Mouse (Mus musculus) hindbrain, embryonic 15.5 days (tissue): ENCODE measurements at regions not wholly inside any gene's neighbourhood (a gene's known extent, or its start where the extent isn't known, plus 50 kb on each side); places are given as distances from the start of the nearest gene placed in this dataset.
A peak's percentile ranks its signal among the peaks of the same experiment; 100 is the strongest.

Experiments
- ATAC-seq: fragments of 200-750 bp; cut with Nextera tagmentation; 2 replicates; pipeline ENCODE4 v1.8.0; 2017; ENCODE audit warnings: low read depth, moderate number of reproducible peaks, moderate TSS enrichment; ENCODE audit not compliant: low FRiP score
- H3K27ac ChIP-seq: fragments of 300-500 bp; sonication (generic); replicated peaks from 2 replicates; pipeline ENCODE4 v1.5.1; 2015; ENCODE audit warnings: mild to moderate bottlenecking, inconsistent platforms
- H3K27me3 ChIP-seq: fragments of 300-500 bp; sonication (generic); 2 replicates; pipeline ENCODE4 v1.6.1; 2015; ENCODE audit warnings: control low read depth, inconsistent platforms
- H3K36me3 ChIP-seq: fragments of 300-500 bp; sonication (generic); 2 replicates; pipeline ENCODE4 v1.6.1; 2015; ENCODE audit warnings: control low read depth, inconsistent platforms
- H3K4me1 ChIP-seq: fragments of 300-500 bp; sonication (generic); replicated peaks from 2 replicates; pipeline ENCODE4 v1.6.1; 2015; ENCODE audit warnings: control low read depth, inconsistent platforms
- H3K4me2 ChIP-seq: fragments of 300-500 bp; sonication (generic); 2 replicates; pipeline ENCODE4 v1.6.1; 2015; ENCODE audit warnings: moderate library complexity, mild to moderate bottlenecking, inconsistent platforms
- H3K4me3 ChIP-seq: fragments of 300-500 bp; sonication (generic); 2 replicates; pipeline ENCODE4 v1.5.1; 2015; ENCODE audit warnings: mild to moderate bottlenecking, inconsistent platforms
- H3K9ac ChIP-seq: fragments of 300-500 bp; sonication (generic); 2 replicates; pipeline ENCODE4 v1.6.1; 2015; ENCODE audit warnings: inconsistent platforms
- H3K9me3 ChIP-seq: fragments of 300-500 bp; sonication (generic); 2 replicates; pipeline ENCODE4 v1.6.1; 2016; ENCODE audit warnings: control low read depth, inconsistent platforms
- WGBS: fragments of 180-500 bp; shearing (Covaris S2); methylation state at CpG from one replicate; pipeline ENCODE4 v1.1.7; 2015; 5-methylcytosine and 5-hydroxymethylcytosine counted together

DNA sequence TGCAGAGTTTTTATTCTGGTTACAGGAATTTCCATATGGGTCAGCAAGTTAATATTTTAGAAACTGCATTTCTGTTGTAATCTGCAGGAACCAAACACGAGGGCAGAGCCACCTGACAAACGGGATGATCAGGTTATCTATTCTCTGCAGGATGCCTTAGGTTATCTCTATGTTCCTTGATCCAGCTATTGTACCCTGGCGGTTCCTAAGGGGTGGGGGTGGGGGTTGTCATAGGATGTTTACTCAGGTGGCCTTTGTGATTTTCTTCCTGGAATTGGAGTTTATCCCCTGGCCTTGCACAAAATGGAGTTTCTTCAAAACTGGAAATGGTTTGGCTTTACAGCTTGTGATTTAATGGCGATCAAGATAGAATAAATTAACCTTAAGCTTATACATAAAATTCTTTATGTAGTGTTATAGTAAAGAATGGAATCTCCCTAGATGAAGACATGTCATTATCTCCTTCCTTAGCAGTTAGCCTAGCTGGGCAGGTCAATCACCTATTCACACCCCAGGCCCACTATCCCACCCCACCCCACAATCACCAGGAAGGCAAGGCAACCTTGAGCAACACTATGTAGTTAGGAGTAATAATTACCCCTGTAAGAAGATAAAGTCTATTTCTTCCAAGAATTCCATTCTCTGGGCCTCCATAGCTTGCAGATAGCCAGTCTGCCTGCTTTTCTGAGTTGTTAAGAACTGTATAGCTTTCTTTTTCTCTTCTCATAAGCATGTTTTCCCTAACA lies 192.3 kb upstream of the B430218F22Rik start:
- H3K4me1 ChIP-seq, result no peaks in the 10 kb centered on the region
- no peak overlapping the region for H3K4me2 ChIP-seq
- H3K36me3 ChIP-seq, result no peaks in the 10 kb centered on the region
- H3K9me3 ChIP-seq, result no peaks in the 10 kb centered on the region
- WGBS, result 70% methylated on average over 4 of the region's 4 CpGs
- H3K27me3 ChIP-seq, result no peaks in the 10 kb centered on the region
- no peak overlapping the region for H3K27ac ChIP-seq
- H3K4me3 ChIP-seq, result no peak overlapping the region
- no peak for ATAC-seq
- no peak overlapping the region for H3K9ac ChIP-seq

GRCm38 (mm10) chr13:118208146-118208545 lies 178.3 kb upstream of the B430218F22Rik start:
- H3K4me3 ChIP-seq, result no peak overlapping the region
- no peak overlapping the region for H3K9ac ChIP-seq
- H3K27ac ChIP-seq, result no peak overlapping the region
- H3K4me1 ChIP-seq, result no peaks in the 10 kb centered on the region
- H3K4me2 ChIP-seq, result no peak overlapping the region
- no peaks in the 10 kb centered on the region for H3K27me3 ChIP-seq
- no peaks in the 10 kb centered on the region for H3K9me3 ChIP-seq
- H3K36me3 ChIP-seq, result no peaks in the 10 kb centered on the region
- no peak for ATAC-seq

- Histone ChIP-seq H3K9ac (no peak overlapping the region), H3K4me1 (no peaks in the 10 kb centered on the region), H3K4me3 (no peak overlapping the region), H3K36me3 (no peaks in the 10 kb centered on the region), H3K27ac (no peak overlapping the region), H3K9me3 (no peaks in the 10 kb centered on the region), H3K27me3 (no peaks in the 10 kb centered on the region), H3K4me2 (no peak overlapping the region)
- WGBS, result 27% methylated on average over 3 of the region's 3 CpGs
- no peak for ATAC-seq
Measured at GRCm38 (mm10) chr13:118227354-118227753, 159.1 kb upstream of the B430218F22Rik start.

DNA sequence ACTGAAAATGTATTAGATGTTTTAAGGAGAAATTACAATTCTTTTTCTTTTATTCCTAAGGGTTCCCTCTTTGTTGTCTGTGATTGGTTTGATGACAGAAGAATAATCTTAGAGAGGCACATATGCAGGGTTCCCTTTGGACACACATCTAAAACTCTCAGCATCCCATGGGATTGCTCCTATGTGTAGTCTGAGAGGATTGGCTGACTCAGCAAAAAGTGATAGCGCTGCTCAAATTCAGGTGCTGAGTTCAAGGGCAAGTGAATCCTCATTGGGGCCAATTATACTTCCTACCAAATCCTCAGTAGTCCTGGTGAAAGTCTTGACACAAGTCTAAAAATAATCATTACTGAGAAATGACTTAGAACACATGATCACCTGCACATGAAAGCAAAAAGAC lies 148.5 kb upstream of the B430218F22Rik start:
- WGBS, result 81% methylated on average over 1 of the region's 1 CpGs
- Histone ChIP-seq H3K4me3 (no peak overlapping the region), H3K4me2 (no peak overlapping the region), H3K9me3 (no peaks in the 10 kb centered on the region), H3K27me3 (no peaks in the 10 kb centered on the region), H3K27ac (no peak overlapping the region), H3K4me1 (no peaks in the 10 kb centered on the region), H3K36me3 (no peaks in the 10 kb centered on the region), H3K9ac (no peak overlapping the region)
- no peak for ATAC-seq

DNA sequence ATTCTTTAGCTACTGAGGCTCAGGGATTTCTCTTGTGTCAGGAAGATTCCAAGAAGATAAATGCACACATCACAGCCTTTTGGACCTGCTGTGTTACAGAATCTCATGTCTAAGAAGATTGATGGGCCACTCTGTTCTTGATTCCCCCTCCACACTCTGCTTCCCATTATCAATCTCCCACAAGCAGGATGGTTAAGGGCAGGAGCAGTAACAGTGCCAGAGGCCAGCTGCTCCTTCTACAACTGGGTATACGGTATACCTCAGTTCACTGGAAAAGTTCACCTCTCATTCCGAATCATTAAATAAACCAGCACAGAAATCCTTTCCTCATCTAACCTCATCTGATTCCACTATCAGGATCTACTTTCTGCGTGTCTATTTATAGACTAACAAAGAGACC lies 141.8 kb upstream of the B430218F22Rik start:
- no peaks in the 10 kb centered on the region for H3K9me3 ChIP-seq
- no peak overlapping the region for H3K9ac ChIP-seq
- H3K27ac ChIP-seq, result no peak overlapping the region
- no peak overlapping the region for H3K4me2 ChIP-seq
- peak; percentile 71; the same call in 1 of the 2 replicates for ATAC-seq
- 78% methylated on average over 3 of the region's 3 CpGs for WGBS
- no peaks in the 10 kb centered on the region for H3K27me3 ChIP-seq
- no peaks in the 10 kb centered on the region for H3K36me3 ChIP-seq
- H3K4me1 ChIP-seq, result no peaks in the 10 kb centered on the region
- no peak overlapping the region for H3K4me3 ChIP-seq

DNA sequence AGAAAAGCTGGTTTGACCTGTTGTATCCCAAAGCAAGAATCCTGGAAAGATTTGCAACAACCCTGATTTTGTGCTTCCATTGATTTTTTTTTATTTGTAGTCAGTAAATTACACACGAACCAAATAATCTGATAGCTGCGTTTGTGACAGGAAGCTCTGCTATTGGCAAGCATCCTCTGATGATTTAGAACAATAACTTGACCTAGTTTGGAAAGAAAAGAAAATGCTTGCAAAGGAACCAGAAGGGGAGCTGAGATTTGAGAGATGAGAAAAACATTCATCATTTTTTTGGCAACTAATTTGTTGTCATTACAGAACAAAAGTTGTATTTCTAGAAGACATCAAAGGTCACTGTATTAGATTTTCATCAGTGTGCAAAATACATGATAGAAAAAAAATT lies 140.9 kb upstream of the B430218F22Rik start:
- Histone ChIP-seq H3K4me1 (no peaks in the 10 kb centered on the region), H3K27me3 (no peaks in the 10 kb centered on the region), H3K9me3 (no peaks in the 10 kb centered on the region), H3K4me3 (no peak overlapping the region), H3K4me2 (no peak overlapping the region), H3K9ac (no peak overlapping the region), H3K27ac (no peak overlapping the region), H3K36me3 (no peaks in the 10 kb centered on the region)
- 64% methylated on average over 2 of the region's 2 CpGs for WGBS
- ATAC-seq, result no peak

- Histone ChIP-seq H3K36me3 (no peaks in the 10 kb centered on the region), H3K4me1 (no peaks in the 10 kb centered on the region), H3K4me2 (no peak overlapping the region), H3K9me3 (no peaks in the 10 kb centered on the region), H3K4me3 (no peak overlapping the region), H3K27ac (no peak overlapping the region), H3K27me3 (no peaks in the 10 kb centered on the region), H3K9ac (no peak overlapping the region)
- 62% methylated on average over 4 of the region's 4 CpGs for whole genome bisulfite sequencing
- no peak for ATAC-seq
Measured at GRCm38 (mm10) chr13:118259606-118260005, 126.8 kb upstream of the B430218F22Rik start.

- ATAC-seq, result no peak
- H3K36me3 ChIP-seq, result no peaks in the 10 kb centered on the region
- no peak overlapping the region for H3K9ac ChIP-seq
- H3K27ac ChIP-seq, result no peak overlapping the region
- H3K27me3 ChIP-seq, result no peaks in the 10 kb centered on the region
- no peaks in the 10 kb centered on the region for H3K9me3 ChIP-seq
- H3K4me1 ChIP-seq, result no peaks in the 10 kb centered on the region
- 41% methylated on average over 4 of the region's 4 CpGs for WGBS
- no peak overlapping the region for H3K4me3 ChIP-seq
- no peak overlapping the region for H3K4me2 ChIP-seq
Measured at GRCm38 (mm10) chr13:118262971-118263370, 123.5 kb upstream of the B430218F22Rik start.

DNA sequence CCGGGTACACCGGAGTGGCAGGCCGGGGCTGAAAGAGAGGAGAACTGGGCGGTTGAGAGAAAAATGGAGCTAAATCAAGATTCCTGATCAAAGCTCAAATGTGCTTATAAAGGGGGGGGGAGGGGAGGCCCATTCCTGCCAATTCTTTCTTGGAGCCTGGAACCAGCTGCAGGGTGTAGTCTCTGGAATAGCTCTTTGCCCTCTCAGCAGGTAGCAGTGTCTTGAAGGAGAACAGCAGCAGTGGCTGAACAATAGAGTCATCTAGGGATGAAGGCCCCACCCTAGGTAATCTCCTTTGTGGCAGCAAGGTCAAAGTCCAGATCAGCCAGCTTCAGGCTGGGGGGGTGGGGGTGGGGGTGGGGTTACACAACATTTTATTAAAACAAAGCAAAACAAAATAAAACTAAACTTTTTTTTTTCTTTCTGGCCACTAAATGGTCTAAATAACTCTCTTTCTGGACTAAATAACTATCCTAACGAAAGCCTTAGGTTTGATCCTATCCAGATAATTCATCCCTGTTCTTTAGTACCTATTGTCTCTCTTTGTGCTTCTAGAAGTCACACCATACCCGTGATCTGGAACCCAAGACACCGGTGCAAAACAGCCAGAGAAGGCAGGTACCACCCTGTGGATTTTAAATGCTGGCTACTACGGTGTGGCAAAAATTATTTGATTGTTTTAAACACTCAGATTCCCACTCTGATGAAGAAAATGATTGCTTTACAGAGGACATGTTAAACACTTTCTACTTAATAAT lies 120.5 kb upstream of the B430218F22Rik start:
- H3K36me3 ChIP-seq, result no peaks in the 10 kb centered on the region
- no peaks in the 10 kb centered on the region for H3K4me1 ChIP-seq
- H3K9ac ChIP-seq, result no peak overlapping the region
- 78% methylated on average over 8 of the region's 8 CpGs for WGBS
- H3K4me3 ChIP-seq, result no peak overlapping the region
- H3K9me3 ChIP-seq, result no peaks in the 10 kb centered on the region
- H3K27ac ChIP-seq, result no peak overlapping the region
- ATAC-seq, result no peak
- H3K4me2 ChIP-seq, result no peak overlapping the region
- no peaks in the 10 kb centered on the region for H3K27me3 ChIP-seq

GRCm38 (mm10) chr13:118272904-118273303 lies 113.5 kb upstream of the B430218F22Rik start:
- H3K4me3 ChIP-seq, result no peak overlapping the region
- no peaks in the 10 kb centered on the region for H3K9me3 ChIP-seq
- no peak for ATAC-seq
- H3K36me3 ChIP-seq, result no peaks in the 10 kb centered on the region
- no peak overlapping the region for H3K4me2 ChIP-seq
- no peaks in the 10 kb centered on the region for H3K27me3 ChIP-seq
- no peak overlapping the region for H3K9ac ChIP-seq
- 78% methylated on average over 4 of the region's 4 CpGs for WGBS
- H3K4me1 ChIP-seq, result no peaks in the 10 kb centered on the region
- H3K27ac ChIP-seq, result no peak overlapping the region

GRCm38 (mm10) chr13:118280956-118281355 lies 105.5 kb upstream of the B430218F22Rik start:
- Histone ChIP-seq H3K9me3 (no peaks in the 10 kb centered on the region), H3K4me1 (no peaks in the 10 kb centered on the region), H3K27me3 (no peaks in the 10 kb centered on the region), H3K4me2 (no peak overlapping the region), H3K4me3 (no peak overlapping the region), H3K27ac (no peak overlapping the region), H3K36me3 (no peaks in the 10 kb centered on the region), H3K9ac (no peak overlapping the region)
- 68% methylated on average over 2 of the region's 2 CpGs for WGBS
- no peak for ATAC-seq

DNA sequence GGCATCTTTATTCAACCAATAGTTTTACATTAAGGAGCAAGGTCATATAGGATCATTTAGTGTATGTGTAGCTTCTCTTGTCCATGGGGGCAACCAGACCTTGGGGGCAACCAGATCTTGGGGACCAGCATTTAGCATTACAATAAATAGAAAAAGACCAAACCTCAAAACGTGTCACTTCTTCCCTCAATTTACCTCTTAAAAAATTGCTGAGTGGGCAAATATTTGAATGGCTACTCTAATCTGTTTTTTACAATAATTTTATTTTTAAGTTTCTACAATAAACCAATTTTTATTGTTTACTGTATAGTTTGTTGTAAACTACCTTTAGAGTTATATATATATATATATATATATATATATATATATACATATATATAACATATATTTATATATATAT lies 92.7 kb upstream of the B430218F22Rik start:
- no peak overlapping the region for H3K9ac ChIP-seq
- ATAC-seq, result no peak
- no peaks in the 10 kb centered on the region for H3K9me3 ChIP-seq
- H3K36me3 ChIP-seq, result no peaks in the 10 kb centered on the region
- no peaks in the 10 kb centered on the region for H3K4me1 ChIP-seq
- WGBS, result 72% methylated on average over 1 of the region's 1 CpGs
- H3K27ac ChIP-seq, result no peak overlapping the region
- H3K4me3 ChIP-seq, result no peak overlapping the region
- H3K4me2 ChIP-seq, result no peak overlapping the region
- no peaks in the 10 kb centered on the region for H3K27me3 ChIP-seq
